Mouse (Mus musculus): ENCODE results near the gene Tbkbp1. TPM values are rescaled to one million over a fixed set of nuclear protein-coding genes. Genes with fewer than 3 reads are reported as not detected.

Gene Tbkbp1
- polyA plus RNA-seq, 2 experiments = 9.7 to 62.2 TPM

DNA sequence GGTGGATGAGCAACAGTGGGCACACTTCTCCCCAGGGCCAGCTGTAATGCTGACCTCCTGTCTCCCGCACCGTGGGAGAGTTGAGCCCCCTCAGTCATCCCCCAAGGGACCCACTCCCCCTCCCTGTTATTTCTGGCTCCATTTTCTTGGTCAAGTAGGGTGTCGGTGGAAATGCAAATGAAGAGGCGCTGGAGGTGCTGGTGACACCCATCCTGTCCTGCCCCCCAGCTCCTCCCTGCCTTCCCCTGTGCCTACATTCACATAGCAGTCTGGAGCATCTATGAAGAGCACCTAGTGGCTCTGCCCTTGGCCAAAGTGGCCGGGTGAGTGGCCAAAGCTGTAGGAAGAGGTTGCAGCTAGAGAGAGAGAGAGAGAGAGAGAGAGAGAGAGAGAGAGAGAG lies 18.0 kb downstream of the Tbkbp1 start:
- no peak for TF ChIP-seq POLR2A (IDR thresholded peaks at IDR 0.05; ENCODE audit: borderline replicate concordance, extremely low read depth, insufficient read depth, insufficient read length)
- Histone ChIP-seq H3K4me3 (replicated peaks; ENCODE audit: low read length) (no peak overlapping the region), H3K9ac (ENCODE audit: low read depth, low read length, severe bottlenecking) (no peak overlapping the region), H3K27ac (replicated peaks; ENCODE audit: low read depth, low read length) (no peak overlapping the region), H3K27me3 (ENCODE audit: control insufficient read depth, insufficient read depth, low read length) (no peaks in the 10 kb centered on the region), H3K4me1 (ENCODE audit: control insufficient read depth, insufficient read depth, low read length) (no peaks in the 10 kb centered on the region), H3K9me3 (ENCODE audit: control insufficient read depth, low read length) (no peaks in the 10 kb centered on the region), H3K36me3 (ENCODE audit: control insufficient read depth, insufficient read depth, low read length) (peaks cover 21% of the 10 kb centered on the region), H3K4me2 (replicated peaks; ENCODE audit: low read depth, low read length, severe bottlenecking) (no peak overlapping the region)
- no peak for DNase-seq (ENCODE audit: low spot score)
- 65% methylated on average over 5 of the region's 5 CpGs for WGBS
- no peak for ATAC-seq (ENCODE audit: low FRiP score, low read depth)

DNA sequence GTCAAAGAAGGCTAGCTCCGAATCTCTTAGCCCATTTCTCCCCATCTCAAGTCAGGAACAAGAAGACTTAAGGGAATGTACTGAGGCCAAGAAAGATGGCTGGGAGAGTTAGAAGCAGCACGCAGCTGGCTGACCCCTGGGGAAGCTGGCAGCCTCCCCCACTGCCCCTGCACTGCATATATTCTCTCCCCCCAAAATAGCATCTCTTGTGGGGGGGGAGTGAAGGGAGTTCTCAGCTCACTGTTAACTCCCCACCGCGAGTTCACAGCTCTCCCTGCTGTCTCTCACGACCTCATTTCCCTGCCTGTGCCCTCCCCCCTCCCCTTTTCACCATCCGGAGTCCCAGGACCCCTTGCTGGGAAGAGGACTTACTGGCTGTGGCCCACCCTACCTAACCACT lies 19.1 kb downstream of the Tbkbp1 start:
- Histone ChIP-seq H3K36me3 (ENCODE audit: control insufficient read depth, insufficient read depth, low read length) (peaks cover 11% of the 10 kb centered on the region), H3K27me3 (ENCODE audit: control insufficient read depth, insufficient read depth, low read length) (no peaks in the 10 kb centered on the region), H3K9me3 (ENCODE audit: control insufficient read depth, low read length) (no peaks in the 10 kb centered on the region), H3K27ac (replicated peaks; ENCODE audit: low read depth, low read length) (no peak overlapping the region), H3K4me1 (ENCODE audit: control insufficient read depth, insufficient read depth, low read length) (peaks cover 3% of the 10 kb centered on the region; the same call in 1 of the 2 replicates), H3K9ac (ENCODE audit: low read depth, low read length, severe bottlenecking) (no peak overlapping the region), H3K4me3 (replicated peaks; ENCODE audit: low read length) (no peak overlapping the region), H3K4me2 (replicated peaks; ENCODE audit: low read depth, low read length, severe bottlenecking) (no peak overlapping the region)
- DNase-seq (ENCODE audit: low spot score) = no peak
- ATAC-seq (ENCODE audit: low FRiP score, low read depth) = no peak
- no peak for TF ChIP-seq POLR2A (IDR thresholded peaks at IDR 0.05; ENCODE audit: borderline replicate concordance, extremely low read depth, insufficient read depth, insufficient read length)
- WGBS = 23% methylated on average over 6 of the region's 6 CpGs

- Histone ChIP-seq H3K4me2 (replicated peaks; ENCODE audit: low read depth, low read length, severe bottlenecking) (no peak overlapping the region), H3K36me3 (ENCODE audit: control insufficient read depth, insufficient read depth, low read length) (peaks cover 7% of the 10 kb centered on the region), H3K27ac (replicated peaks; ENCODE audit: low read depth, low read length) (no peak overlapping the region), H3K9ac (ENCODE audit: low read depth, low read length, severe bottlenecking) (no peak overlapping the region), H3K27me3 (ENCODE audit: control insufficient read depth, insufficient read depth, low read length) (no peaks in the 10 kb centered on the region), H3K4me1 (ENCODE audit: control insufficient read depth, insufficient read depth, low read length) (peaks cover 3% of the 10 kb centered on the region; the same call in 1 of the 2 replicates), H3K4me3 (replicated peaks; ENCODE audit: low read length) (no peak overlapping the region), H3K9me3 (ENCODE audit: control insufficient read depth, low read length) (no peaks in the 10 kb centered on the region)
- no peak for TF ChIP-seq POLR2A (IDR thresholded peaks at IDR 0.05; ENCODE audit: borderline replicate concordance, extremely low read depth, insufficient read depth, insufficient read length)
- DNase-seq (ENCODE audit: low spot score) = no peak
- ATAC-seq (ENCODE audit: low FRiP score, low read depth) = no peak
- WGBS = 68% methylated on average over 2 of the region's 2 CpGs
Observed at GRCm38 (mm10) chr11:97131683-97132082, 19.6 kb downstream of the Tbkbp1 start.

DNA sequence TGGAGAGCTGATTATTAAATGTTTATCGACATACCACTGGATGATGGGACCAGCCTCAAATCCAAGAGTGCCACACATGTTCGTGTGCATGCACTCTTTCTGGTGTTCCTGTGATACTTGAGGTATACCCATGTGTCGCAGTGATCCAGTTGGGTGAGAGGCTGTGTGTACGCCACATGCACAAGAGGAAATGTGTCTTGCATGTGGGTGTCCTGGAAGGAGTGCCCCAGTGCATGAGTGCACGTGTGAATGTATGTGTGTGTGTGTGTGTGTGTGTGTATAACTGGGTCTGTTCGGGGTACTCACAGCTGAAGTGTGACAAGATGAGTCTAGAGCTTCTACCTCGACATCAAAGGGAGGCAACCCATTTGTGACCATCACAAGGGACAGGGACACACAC lies 21.0 kb downstream of the Tbkbp1 start:
- no peaks in the 10 kb centered on the region for H3K9me3 ChIP-seq (ENCODE audit: control insufficient read depth, low read length)
- no peak overlapping the region for H3K4me3 ChIP-seq (replicated peaks; ENCODE audit: low read length)
- H3K27ac ChIP-seq (replicated peaks; ENCODE audit: low read depth, low read length) = no peak overlapping the region
- H3K36me3 ChIP-seq (ENCODE audit: control insufficient read depth, insufficient read depth, low read length) = no peaks in the 10 kb centered on the region
- TF ChIP-seq POLR2A (IDR thresholded peaks at IDR 0.05; ENCODE audit: borderline replicate concordance, extremely low read depth, insufficient read depth, insufficient read length) = no peak
- 86% methylated on average over 6 of the region's 7 CpGs for WGBS
- no peak for ATAC-seq (ENCODE audit: low FRiP score, low read depth)
- DNase-seq (ENCODE audit: low spot score) = no peak
- H3K27me3 ChIP-seq (ENCODE audit: control insufficient read depth, insufficient read depth, low read length) = no peaks in the 10 kb centered on the region
- no peak overlapping the region for H3K4me2 ChIP-seq (replicated peaks; ENCODE audit: low read depth, low read length, severe bottlenecking)
- H3K9ac ChIP-seq (ENCODE audit: low read depth, low read length, severe bottlenecking) = no peak overlapping the region
- H3K4me1 ChIP-seq (ENCODE audit: control insufficient read depth, insufficient read depth, low read length) = peaks cover 3% of the 10 kb centered on the region; the same call in 1 of the 2 replicates

DNA sequence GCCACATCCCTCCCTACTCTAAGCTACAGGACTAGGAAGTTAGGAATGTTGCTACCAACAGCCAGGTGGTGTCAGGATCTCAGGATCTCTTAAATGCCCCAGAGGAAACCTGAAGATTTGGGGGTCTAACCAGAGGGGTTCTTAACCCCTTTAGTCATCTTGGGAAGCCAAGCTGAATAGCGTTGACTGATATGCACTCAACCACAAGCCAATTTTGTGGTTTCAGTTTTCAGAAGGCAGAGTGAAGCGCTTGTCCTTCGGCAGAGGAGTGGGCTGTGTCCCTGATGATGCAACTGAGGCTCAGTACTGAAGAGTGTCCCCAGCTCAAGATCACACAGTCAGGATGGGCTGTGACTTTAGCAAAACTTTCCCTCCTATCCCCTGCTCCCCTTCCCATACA lies 22.3 kb downstream of the Tbkbp1 start:
- 70% methylated on average over 3 of the region's 3 CpGs for WGBS
- Histone ChIP-seq H3K27me3 (ENCODE audit: control insufficient read depth, insufficient read depth, low read length) (no peaks in the 10 kb centered on the region), H3K27ac (replicated peaks; ENCODE audit: low read depth, low read length) (no peak overlapping the region), H3K36me3 (ENCODE audit: control insufficient read depth, insufficient read depth, low read length) (no peaks in the 10 kb centered on the region), H3K4me2 (replicated peaks; ENCODE audit: low read depth, low read length, severe bottlenecking) (no peak overlapping the region), H3K9ac (ENCODE audit: low read depth, low read length, severe bottlenecking) (no peak overlapping the region), H3K4me3 (replicated peaks; ENCODE audit: low read length) (no peak overlapping the region), H3K9me3 (ENCODE audit: control insufficient read depth, low read length) (no peaks in the 10 kb centered on the region), H3K4me1 (ENCODE audit: control insufficient read depth, insufficient read depth, low read length) (peaks cover 3% of the 10 kb centered on the region; the same call in 1 of the 2 replicates)
- TF ChIP-seq POLR2A (IDR thresholded peaks at IDR 0.05; ENCODE audit: borderline replicate concordance, extremely low read depth, insufficient read depth, insufficient read length) = no peak
- DNase-seq (ENCODE audit: low spot score) = no peak
- ATAC-seq (ENCODE audit: low FRiP score, low read depth) = no peak

All from limb, embryonic 14.5 days (tissue).